Mouse (Mus musculus): ENCODE measurements around the gene Cend1. TPM values are rescaled to one million over a fixed set of nuclear protein-coding genes. Genes with fewer than 3 reads are reported as not detected.
A peak's percentile ranks its signal among the peaks of the same experiment; 100 is the strongest.

Gene Cend1
- 100 to 1,000 TPM; 288 to 314 TPM for total RNA-seq (2021)

DNA sequence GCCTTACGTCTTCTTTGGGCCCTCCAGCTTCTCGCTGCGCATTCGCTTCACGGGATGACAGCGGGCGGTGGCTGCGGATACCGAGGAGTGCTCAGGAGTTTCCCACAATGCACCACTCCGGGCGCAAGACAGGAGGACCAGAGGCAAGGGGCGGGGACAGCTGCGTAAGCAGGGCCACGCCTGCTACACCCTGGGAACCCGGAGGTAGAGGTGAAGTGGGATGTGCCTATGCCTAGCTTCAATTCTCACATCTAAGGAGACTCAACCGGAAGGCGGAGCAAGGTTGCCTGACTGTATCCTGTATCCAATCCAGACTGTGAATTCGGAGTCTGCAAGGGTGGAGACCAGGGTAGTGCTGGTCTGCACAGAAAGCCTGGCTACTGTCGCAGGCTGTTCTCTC is at the start of gene Cend1:
TSS of gene Cend1 (minus strand) at position 182 of the 400 bp plus-strand sequence.
- intact Hi-C loops (cut with DNase I) = no loop called here
- peak; percentile 90 to 97 for DNase-seq (ENCODE audit: low spot score in 2 of 2)

GRCm38 (mm10) chr7:141478270-141478748 is 49.0 kb upstream of the Cend1 start:
- DNase-seq (ENCODE audit: low spot score in 2 of 2) = no peak
- intact Hi-C loops (cut with DNase I) = no loop called here

- intact Hi-C loops (cut with DNase I) = no loop called here
- DNase-seq (ENCODE audit: low spot score in 2 of 2) = no peak
Measured at GRCm38 (mm10) chr7:141477578-141478269, 48.4 kb upstream of the Cend1 start.

DNA sequence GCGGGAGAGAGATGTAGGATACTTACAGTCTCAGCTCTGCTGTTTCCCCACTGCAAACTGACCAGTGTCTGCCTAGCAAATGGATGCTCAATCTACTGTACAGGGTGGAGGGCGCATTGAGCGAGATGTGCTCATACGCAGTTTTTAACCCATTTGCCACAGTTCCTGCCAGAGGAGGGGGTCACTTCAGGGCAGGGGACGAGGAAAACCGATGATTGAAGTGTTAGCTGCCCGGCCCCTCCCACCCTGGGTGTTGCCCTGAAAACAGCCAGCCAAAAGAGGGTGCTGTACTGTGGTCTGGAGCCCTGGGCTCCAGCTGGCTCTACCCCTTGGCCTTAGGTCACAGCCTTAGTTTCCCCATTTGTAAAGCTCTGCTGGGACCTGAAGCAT is 47.7 kb upstream of the Cend1 start:
- intact Hi-C loops (cut with DNase I) = no loop called here
- no peak for DNase-seq (ENCODE audit: low spot score in 2 of 2)

DNA sequence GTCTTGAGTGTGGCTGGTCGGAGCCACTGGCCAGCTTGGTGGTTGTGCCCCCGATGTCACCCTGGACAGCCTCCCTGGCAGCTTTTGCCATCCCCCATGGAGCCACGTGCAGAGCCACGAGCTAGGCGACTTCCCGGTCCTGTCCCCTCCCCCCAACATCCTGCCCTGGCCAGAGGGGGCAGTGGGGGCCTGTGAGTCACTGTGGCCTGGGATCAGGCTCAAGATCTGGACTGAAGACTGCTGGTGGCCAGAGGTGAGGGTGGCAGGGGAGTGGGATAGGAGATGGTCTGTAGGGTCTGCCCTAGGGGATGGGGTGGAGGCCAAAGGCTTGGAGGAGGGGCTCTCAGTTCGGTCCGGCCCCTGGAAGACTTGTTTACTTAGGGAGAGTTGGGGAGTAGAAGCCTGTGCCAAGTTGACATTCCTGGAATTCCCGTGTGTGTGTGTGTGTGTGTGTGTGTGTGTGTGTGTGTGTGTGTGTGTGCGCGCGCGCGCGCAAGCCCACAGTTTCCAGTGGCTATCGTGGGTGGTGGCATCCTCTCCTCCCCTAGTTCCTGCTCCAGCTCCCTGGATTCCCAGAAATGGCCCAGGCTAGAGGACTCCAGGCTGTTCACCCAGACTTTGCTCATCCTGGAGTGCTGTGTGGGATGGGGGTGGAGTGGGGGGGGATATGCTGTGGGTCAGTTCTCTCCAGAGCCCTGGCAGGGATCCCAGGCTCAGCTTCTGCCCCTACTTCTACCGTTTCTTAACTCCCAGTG is 47.1 kb upstream of the Cend1 start:
- intact Hi-C loops (cut with DNase I) = no loop called here
- DNase-seq (ENCODE audit: low spot score in 2 of 2) = peak in 1 of 2 experiments; percentile 70

GRCm38 (mm10) chr7:141475805-141476158 is 46.5 kb upstream of the Cend1 start:
- no peak for DNase-seq (ENCODE audit: low spot score in 2 of 2)
- intact Hi-C loops (cut with DNase I) = no loop called here

- intact Hi-C loops (cut with DNase I) = no loop called here
- DNase-seq (ENCODE audit: low spot score in 2 of 2) = peak; percentile 85 to 87
Measured at GRCm38 (mm10) chr7:141475011-141475804, 45.9 kb upstream of the Cend1 start, which contains the start of the genes Polr2l and Tspan4. TSS of gene Polr2l (minus strand) at chr7:141475132. TSS of gene Tspan4 (plus strand) at chr7:141475240.

DNA sequence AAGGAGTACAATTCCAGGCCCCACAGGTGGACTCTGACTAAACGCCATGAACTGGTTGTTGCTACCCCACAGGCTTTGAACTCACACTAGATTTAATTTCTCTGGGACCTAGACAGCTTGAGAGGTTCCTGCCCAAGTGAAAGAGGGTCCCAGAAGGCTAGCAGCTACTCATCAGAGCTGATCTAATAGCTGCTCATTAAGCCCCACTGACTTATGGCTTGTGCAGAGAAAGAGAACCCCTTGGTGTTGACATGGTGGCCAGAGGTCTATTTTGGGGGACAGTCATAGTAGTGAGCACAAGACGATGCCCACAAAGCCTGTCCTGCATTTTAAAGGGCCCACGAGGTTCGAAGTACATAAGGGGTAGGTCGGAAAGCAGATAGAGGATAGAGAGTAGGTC is 44.9 kb upstream of the Cend1 start:
- DNase-seq (ENCODE audit: low spot score in 2 of 2) = no peak
- intact Hi-C loops (cut with DNase I) = no loop called here

DNA sequence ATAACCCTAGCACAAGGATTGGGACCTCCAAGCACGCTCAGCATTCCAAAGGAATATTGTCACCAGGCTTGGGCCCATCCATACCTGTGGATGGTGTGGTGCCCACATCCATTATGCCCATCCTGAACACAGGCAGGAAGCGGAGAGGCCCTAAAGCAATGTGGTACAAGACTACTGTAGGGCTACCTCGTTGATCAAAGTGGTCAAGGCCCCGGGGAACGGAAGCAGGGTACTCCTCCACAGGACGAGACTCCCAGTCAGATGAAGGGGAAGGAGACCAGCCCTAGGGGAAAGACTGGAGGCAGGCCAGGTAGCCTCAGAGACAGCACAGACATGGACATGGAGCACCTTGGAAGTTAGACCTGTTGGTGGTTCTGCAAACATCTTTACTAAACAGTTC is 43.5 kb upstream of the Cend1 start:
- no peak for DNase-seq (ENCODE audit: low spot score in 2 of 2)
- intact Hi-C loops (cut with DNase I) = no loop called here

GRCm38 (mm10) chr7:141472226-141472625 is 42.9 kb upstream of the Cend1 start:
- no peak for DNase-seq (ENCODE audit: low spot score in 2 of 2)
- intact Hi-C loops (cut with DNase I) = no loop called here

GRCm38 (mm10) chr7:141471236-141471635 is 41.9 kb upstream of the Cend1 start:
- no peak for DNase-seq (ENCODE audit: low spot score in 2 of 2)
- intact Hi-C loops (cut with DNase I) = no loop called here

DNA sequence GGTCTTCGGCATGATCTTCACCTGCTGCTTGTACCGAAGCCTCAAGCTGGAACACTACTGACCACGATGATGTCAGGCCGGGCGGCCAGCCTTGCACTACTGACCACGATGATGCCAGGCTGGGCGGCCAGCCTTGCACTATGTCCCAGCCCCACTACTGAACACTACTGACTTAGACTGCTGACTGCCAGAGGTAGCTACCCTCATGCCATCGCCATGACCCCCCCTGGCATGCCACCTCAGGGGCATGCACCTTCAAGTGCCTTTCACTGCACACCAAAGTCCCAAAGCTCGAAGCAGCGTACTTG is 41.3 kb upstream of the Cend1 start:
- DNase-seq (ENCODE audit: low spot score in 2 of 2) = no peak
- intact Hi-C loops (cut with DNase I) = no loop called here

GRCm38 (mm10) chr7:141469901-141470636 is 40.8 kb upstream of the Cend1 start:
- intact Hi-C loops (cut with DNase I) = no loop called here
- DNase-seq (ENCODE audit: low spot score in 2 of 2) = no peak

DNA sequence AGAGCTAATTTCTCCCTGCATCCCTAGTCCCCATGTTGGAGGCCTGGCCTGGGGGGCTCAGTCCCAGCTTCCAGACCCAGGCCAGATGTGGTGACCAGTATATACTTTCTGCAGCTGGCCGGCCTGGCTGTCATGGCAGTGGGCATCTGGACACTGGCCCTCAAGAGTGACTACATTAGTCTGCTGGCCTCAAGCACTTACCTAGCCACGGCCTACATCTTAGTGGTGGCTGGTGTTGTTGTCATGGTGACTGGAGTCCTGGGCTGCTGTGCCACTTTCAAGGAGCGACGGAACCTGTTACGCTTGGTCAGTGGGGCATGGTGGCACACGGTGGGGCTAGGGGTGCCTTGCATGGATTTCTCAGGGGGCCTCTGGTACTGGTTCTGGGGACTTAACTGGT is 40.1 kb upstream of the Cend1 start:
- intact Hi-C loops (cut with DNase I) = no loop called here
- no peak for DNase-seq (ENCODE audit: low spot score in 2 of 2)

DNA sequence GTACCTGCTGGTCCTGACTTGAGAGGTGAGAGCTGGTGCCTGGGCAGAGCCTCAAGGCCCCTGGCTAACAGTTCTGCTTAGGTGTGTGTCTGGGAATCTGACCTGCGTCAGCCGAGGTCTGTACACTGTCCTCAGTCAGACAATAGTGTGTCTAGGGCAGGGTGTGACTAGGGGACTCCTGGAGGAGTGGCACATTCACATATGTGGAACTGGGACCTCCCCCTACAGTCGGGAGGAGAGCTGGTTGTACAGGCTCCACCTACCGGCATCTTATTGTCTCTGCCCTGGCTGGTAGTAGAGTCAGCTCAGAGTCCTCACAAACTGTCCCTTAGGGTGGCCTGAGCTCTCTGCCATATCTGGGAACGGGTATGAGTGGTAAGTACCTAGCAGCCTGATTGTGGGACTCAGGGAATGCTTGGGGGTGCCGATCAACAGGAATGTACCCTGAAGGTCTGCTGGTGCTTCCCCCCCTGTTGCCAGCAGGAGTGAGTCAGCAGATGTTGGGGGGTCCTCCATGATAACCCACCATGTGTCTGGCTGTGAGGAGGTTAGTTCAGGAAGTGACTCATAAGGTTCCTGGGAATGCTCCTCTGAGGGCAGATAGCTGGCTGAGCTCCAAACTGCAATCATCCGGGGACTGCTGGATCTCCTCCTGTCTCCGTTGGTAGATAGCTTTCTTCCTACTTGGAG is 39.4 kb upstream of the Cend1 start:
- DNase-seq (ENCODE audit: low spot score in 2 of 2) = peak; percentile 59 to 75
- intact Hi-C loops (cut with DNase I) = no loop called here

GRCm38 (mm10) chr7:141468164-141468521 is 38.9 kb upstream of the Cend1 start:
- intact Hi-C loops (cut with DNase I) = no loop called here
- no peak for DNase-seq (ENCODE audit: low spot score in 2 of 2)

- intact Hi-C loops (cut with DNase I) = no loop called here
- DNase-seq (ENCODE audit: low spot score in 2 of 2) = peak; percentile 63 to 66
Measured at GRCm38 (mm10) chr7:141467230-141468030, 38.1 kb upstream of the Cend1 start, which contains the start of gene Cd151. TSS of gene Cd151 (plus strand) at chr7:141467392.

DNA sequence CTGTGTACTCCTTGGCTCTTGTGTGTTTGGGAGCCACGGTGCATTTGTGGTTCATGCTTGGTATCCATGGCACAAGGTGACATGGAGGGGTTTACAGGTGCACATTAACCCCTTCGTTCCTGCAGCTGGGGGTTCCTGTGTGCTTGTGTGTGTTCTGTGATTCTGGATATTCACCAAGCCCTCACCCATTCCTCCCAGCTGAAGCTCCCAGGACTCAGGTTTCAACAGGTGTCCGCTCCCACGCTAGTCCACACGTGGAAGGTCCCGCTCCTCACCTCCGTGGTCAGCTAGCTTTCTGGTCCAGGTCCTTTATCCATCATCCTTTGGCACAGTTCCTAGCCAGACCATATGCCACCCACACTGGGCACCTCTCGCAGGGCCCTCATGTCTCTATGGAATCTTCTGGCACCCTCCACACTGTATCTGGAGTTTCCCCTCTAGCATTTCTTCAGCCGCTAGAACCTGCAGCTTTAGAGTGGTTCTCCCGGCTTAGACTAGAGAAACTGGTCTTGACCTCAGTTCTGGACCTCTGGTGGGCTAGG is 37.4 kb upstream of the Cend1 start:
- intact Hi-C loops (cut with DNase I) = no loop called here
- DNase-seq (ENCODE audit: low spot score in 2 of 2) = no peak
